Mouse (Mus musculus): ENCODE measurements around the gene Zfp507. TPM values are rescaled to one million over a fixed set of nuclear protein-coding genes. Genes with fewer than 3 reads are reported as not detected.
A peak's percentile ranks its signal among the peaks of the same experiment; 100 is the strongest.

Zfp507 gene
- total RNA-seq (2022), result 10 to 100 TPM; 10.2 to 14.1 (median 13.5) TPM

GRCm38 (mm10) chr7:35802906-35803595, at the start of gene Zfp507:
Zfp507 (minus strand) TSS chr7:35803003.
- peak; percentile 67 for DNase-seq (ENCODE audit: low spot score)

DNA sequence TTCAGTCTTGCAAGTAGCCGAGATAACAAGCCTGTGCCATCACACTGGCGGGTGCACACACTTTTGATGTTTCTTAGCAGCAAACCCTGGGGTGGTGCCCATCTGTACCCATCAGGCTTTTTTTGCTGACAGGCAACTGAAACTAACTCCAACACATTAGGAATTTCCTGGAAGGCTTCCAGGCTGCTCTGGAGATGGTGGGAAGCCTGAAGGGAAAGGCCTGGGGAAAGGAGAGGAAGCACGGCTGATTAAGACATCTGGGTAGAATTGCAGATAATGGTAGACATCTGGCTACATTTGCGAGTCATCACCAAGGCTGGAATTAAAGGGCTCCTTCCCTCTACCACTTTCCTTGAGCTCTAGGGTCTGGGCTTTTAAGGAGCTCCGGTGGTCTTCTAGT, 47.6 kb upstream of the Zfp507 start:
- no peak for DNase-seq (ENCODE audit: low spot score)

DNA sequence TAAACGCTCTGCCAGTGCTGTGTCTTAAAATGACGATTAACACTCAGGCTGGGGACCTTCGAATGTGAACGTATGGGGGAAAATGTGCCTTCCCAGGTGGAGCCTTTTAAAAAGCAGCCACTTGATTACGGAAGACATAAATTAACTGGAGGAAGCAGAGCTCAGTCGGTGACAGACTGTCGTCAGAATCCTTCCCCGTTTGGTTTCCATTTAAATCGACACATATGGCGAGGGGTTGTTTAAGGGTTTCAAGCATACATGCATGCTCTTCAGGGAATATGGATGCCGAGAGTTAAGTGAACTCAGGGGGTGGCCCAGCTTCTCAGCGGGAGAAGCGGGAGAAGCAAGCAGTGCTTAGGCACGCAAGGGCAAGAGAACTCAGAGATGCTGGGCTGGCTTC, 45.7 kb upstream of the Zfp507 start:
- no peak for DNase-seq (ENCODE audit: low spot score)

GRCm38 (mm10) chr7:35840504-35840903, 37.7 kb upstream of the Zfp507 start:
- DNase-seq (ENCODE audit: low spot score), result no peak

GRCm38 (mm10) chr7:35836851-35837250, 34.0 kb upstream of the Zfp507 start:
- peak; percentile 14 for DNase-seq (ENCODE audit: low spot score)

DNA sequence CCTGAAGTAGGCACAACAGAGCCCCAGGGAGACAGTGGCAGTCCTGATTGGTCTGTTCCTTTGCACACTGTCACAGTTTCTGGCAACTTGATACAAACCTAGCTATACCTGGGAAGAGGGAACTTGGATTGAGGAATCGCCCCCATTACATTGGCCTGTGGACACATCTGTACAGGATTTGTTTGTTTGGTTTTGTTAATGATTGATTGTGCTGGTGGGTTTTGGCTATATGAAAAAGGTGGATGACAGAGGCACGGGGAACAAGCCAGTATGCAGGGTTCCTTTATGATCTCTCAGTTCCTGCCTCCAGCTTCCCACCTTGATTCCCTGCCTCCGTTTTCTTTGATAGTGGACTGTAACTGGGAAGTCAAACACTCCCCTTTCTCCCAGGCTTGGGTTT, 33.6 kb upstream of the Zfp507 start:
- DNase-seq (ENCODE audit: low spot score), result no peak

GRCm38 (mm10) chr7:35830119-35830518, 27.3 kb upstream of the Zfp507 start:
- no peak for DNase-seq (ENCODE audit: low spot score)

GRCm38 (mm10) chr7:35823906-35824305, 21.1 kb upstream of the Zfp507 start:
- DNase-seq (ENCODE audit: low spot score), result no peak

GRCm38 (mm10) chr7:35822320-35822719, 19.5 kb upstream of the Zfp507 start:
- no peak for DNase-seq (ENCODE audit: low spot score)

- no peak for DNase-seq (ENCODE audit: low spot score)
Observed at GRCm38 (mm10) chr7:35821357-35821756, 18.6 kb upstream of the Zfp507 start.

- no peak for DNase-seq (ENCODE audit: low spot score)
Observed at GRCm38 (mm10) chr7:35819486-35819885, 16.7 kb upstream of the Zfp507 start.

GRCm38 (mm10) chr7:35814759-35815551, 12.2 kb upstream of the Zfp507 start:
- DNase-seq (ENCODE audit: low spot score), result no peak

DNA sequence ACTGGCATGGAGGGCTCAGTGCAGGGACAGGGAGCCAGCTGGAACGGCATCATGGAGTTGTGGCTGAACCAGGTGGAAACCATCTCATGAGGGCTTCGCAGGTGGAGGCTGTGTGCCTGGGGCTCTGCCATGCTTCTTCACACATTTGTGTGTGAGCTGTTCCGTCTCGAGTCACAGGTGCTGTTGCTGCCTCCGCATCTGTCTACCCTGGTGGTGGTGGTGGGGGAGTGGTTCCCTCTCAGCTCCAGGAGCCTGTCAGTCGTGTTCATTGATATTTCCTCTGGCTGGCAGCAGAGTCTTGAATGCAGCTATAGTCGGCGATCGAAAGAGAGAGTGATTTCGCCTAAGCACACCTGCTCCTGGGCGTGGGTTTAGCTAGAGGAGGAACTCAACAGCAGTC, 10.5 kb upstream of the Zfp507 start:
- DNase-seq (ENCODE audit: low spot score), result no peak

GRCm38 (mm10) chr7:35810736-35811135, 7.9 kb upstream of the Zfp507 start:
- DNase-seq (ENCODE audit: low spot score), result no peak

DNA sequence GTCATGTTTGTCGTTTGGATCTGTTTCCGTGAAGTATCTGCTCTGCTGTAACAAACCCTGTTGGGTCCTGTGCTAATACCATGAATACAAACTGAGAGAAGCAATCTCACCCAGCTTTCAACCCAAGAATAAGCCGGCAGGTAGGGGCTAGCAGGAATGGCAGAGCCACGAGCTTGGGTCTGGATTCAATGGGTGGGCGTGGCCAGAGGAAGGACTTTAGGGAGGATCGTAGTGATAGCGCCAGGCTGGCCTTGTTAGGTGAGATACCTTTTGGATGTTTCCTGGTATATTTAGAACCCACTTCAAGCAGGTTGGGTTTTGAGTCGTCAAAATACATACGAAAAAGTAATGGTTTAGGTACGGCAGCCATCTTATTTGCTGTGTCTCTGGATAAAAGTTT, 1.4 kb upstream of the Zfp507 start:
- no peak for DNase-seq (ENCODE audit: low spot score)

- peak; percentile 6 for DNase-seq (ENCODE audit: low spot score)
Observed at GRCm38 (mm10) chr7:35802201-35802905, 450 bp downstream of the Zfp507 start.

DNA sequence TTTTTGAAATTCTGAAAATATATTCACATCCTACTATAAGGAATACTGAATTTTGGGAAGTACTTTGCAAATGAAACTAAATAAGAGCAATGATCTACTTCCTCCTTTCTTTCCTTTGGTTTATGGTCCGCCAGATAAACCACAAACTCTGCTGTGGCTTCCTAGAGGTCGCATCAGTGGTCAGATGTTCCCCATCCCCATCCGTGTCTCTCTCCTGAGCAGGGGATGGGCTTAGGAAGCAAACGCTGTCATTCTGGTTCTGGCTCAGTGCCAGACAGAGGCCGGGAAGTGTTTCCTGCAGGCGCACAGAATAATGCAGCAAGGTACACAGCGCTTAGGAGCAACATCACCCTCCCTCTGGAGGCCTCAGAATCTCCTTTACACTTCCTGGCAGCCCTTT, 6.7 kb downstream of the Zfp507 start:
- DNase-seq (ENCODE audit: low spot score), result no peak

- DNase-seq (ENCODE audit: low spot score), result no peak
Observed at GRCm38 (mm10) chr7:35794145-35794664, 8.6 kb downstream of the Zfp507 start.

DNA sequence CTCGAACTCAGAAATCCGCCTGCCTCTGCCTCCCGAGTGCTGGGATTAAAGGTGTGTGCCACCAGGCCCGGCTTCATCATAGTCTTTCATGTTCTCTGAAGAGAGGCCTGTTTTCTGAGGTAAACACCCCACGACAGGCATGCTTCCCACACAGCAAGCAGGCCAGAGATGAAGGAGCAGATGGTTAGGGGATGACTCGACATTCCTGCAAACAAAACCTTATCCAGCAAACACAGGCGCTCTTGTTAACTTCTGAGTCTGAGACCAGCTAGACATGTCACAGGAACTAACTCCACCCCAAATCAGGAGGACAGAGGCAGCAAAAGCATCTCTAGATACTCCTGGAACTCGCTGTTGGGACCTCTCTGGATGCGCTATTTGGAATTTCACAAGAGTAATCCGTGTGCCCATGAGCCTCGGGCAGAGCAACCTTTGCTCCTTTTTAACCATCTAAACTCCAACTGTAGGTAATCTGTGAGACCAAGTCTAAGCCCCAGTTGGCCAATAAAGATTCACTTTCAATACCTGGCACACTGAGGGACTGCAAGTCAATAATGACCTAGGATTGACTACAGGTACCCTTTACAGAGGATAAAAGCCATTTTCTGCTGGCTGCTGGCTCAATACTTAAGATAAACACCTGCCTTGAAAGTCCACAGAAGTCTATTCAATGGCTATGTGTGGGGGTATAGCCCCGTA, 10.5 kb downstream of the Zfp507 start:
- DNase-seq (ENCODE audit: low spot score), result no peak

GRCm38 (mm10) chr7:35790926-35791325, 11.9 kb downstream of the Zfp507 start:
- DNase-seq (ENCODE audit: low spot score), result no peak

DNA sequence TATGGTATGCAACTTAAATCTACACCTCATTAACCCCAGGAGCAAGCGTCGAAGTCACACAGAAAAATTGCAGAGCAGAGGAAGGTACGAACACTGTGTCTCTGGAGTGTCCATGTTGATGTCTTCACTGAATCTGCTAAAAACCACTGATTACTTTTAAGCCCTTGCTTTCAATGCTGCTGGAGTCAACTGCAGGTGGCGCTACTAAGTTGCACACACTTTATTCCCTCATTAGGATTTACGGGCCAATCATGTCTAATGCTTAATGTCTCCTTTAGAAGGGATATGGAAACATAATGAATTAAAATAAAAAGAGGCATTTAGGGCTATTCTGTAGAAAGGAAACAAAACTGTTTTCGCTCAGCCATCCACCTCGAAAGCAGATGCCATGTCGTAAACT, 12.6 kb downstream of the Zfp507 start:
- DNase-seq (ENCODE audit: low spot score), result no peak

GRCm38 (mm10) chr7:35785579-35785978, 17.2 kb downstream of the Zfp507 start:
- DNase-seq (ENCODE audit: low spot score), result no peak

Measured in heart, adult 8-10 months (tissue).